Mouse (Mus musculus) liver, adult 2 months (tissue): ENCODE results near the gene Apbb2. TPM values are rescaled to one million over a fixed set of nuclear protein-coding genes. Genes with fewer than 3 reads are reported as not detected.

Experiments
- DNase-seq: peaks from one replicate; pipeline ENCODE4 v3.0.0-alpha.2; 2011; ENCODE audit warnings: low read depth, low spot score; ENCODE audit errors: extremely low read depth
- H3K27ac ChIP-seq: fragments of 200-500 bp; replicated peaks from 2 replicates; pipeline ENCODE4 v1.5.1; 2012; ENCODE audit warnings: low read depth, mild to moderate bottlenecking, control low read depth, inconsistent platforms, low read length; ENCODE audit not compliant: insufficient read depth
- H3K27me3 ChIP-seq: fragments of 200-500 bp; 2 replicates; pipeline ENCODE4 v1.6.1; 2012; ENCODE audit warnings: mild to moderate bottlenecking, moderate library complexity, low read length, inconsistent platforms; ENCODE audit not compliant: control insufficient read depth, insufficient read depth
- H3K36me3 ChIP-seq: fragments of 200-500 bp; 2 replicates; pipeline ENCODE4 v1.6.1; 2012; ENCODE audit warnings: low read length, inconsistent platforms; ENCODE audit not compliant: control insufficient read depth, insufficient read depth
- H3K4me1 ChIP-seq: fragments of 200-500 bp; 2 replicates; pipeline ENCODE4 v1.6.1; 2011; ENCODE audit warnings: low read length; ENCODE audit not compliant: control insufficient read depth, insufficient read depth
- H3K4me3 ChIP-seq: fragments of 200-500 bp; 2 replicates; pipeline ENCODE4 v1.5.1; 2011; ENCODE audit warnings: low read depth, mild to moderate bottlenecking, control low read depth, low read length, moderate library complexity; ENCODE audit not compliant: insufficient read depth
- H3K79me2 ChIP-seq: fragments of 200-500 bp; 2 replicates; pipeline ENCODE4 v1.6.1; 2012; ENCODE audit warnings: inconsistent platforms, mild to moderate bottlenecking, low read length, moderate library complexity; ENCODE audit not compliant: control insufficient read depth, insufficient read depth
- H3K9ac ChIP-seq: fragments of 200-500 bp; 2 replicates; pipeline ENCODE4 v1.6.1; 2012; ENCODE audit warnings: low read depth, mild to moderate bottlenecking, control low read depth, inconsistent platforms, low read length
- CTCF ChIP-seq: fragments of 200-500 bp; IDR thresholded peaks from 2 replicates; pipeline ENCODE4 v1.5.1; 2011; ENCODE audit warnings: low read depth, low read length, control low read depth
- POLR2A ChIP-seq: fragments of 200-500 bp; IDR thresholded peaks from 2 replicates; pipeline ENCODE4 v1.6.1; 2011; ENCODE audit warnings: low read length, control low read depth; ENCODE audit not compliant: insufficient read depth; ENCODE audit errors: extremely low read depth
- WGBS: fragments of 180-500 bp; shearing (Covaris S2); methylation state at CpG from one replicate; pipeline ENCODE4 v1.1.7; 2018; 5-methylcytosine and 5-hydroxymethylcytosine counted together
- polyA plus RNA-seq: library from polyadenylated mRNA; depleted of rRNA; stranded (reverse); fragments of >200 nt; gene quantifications from 2 replicates; pipeline ENCODE4 v1.2.3, GENCODE M21; 2012; rRNA removed
- total RNA-seq: library from RNA; depleted of rRNA; stranded (reverse); fragments of >200 nt; gene quantifications from 2 replicates; pipeline ENCODE4 v1.2.3, GENCODE M21; 2014; rRNA removed

The Apbb2 gene
- total RNA-seq = 5.3 and 7.0 TPM in 2 replicates
- polyA plus RNA-seq = 1.4 and 3.2 TPM in 2 replicates

DNA sequence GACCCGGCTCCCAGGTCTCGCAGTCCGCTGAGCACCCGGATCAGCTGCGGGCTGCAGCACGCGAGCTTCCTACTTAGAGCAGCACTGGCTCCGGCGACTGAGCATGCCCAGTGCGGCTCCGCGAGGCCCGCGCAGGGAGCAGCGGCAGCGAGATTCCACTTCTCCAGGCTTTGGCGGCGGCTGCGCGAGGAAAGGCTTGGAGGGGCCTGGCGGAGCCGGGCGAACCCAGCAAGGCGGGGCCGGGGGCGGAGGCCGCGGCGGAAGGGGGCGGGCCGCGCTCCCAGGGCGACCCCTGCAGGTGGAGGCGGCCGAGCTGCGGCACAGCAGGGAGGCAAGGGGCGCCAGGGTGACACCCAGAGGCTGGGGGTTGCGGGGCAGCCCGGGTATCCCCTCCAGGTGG, at the start of gene Apbb2:
Gene Apbb2, minus strand, starts transcription at position 188 of the 400 bp plus-strand sequence.
- TF ChIP-seq CTCF = peak; percentile 79
- TF ChIP-seq POLR2A = peak; percentile 85
- peak; percentile 80 for DNase-seq
- peak within 1 kb of the TSS; percentile 87 for H3K9ac ChIP-seq
- peak within 1 kb of the TSS; percentile 75 for H3K4me3 ChIP-seq
- no peaks in the 10 kb centered on the region for H3K27me3 ChIP-seq
- peak within 1 kb of the TSS; percentile 85 for H3K27ac ChIP-seq
- peaks cover 16% of the 10 kb centered on the region for H3K4me1 ChIP-seq
- H3K79me2 ChIP-seq = peaks cover 4% of the 10 kb centered on the region; the same call in 1 of the 2 replicates
- WGBS = under 1% methylated on average over 39 of the region's 39 CpGs
- H3K36me3 ChIP-seq = no peaks in the 10 kb centered on the region

DNA sequence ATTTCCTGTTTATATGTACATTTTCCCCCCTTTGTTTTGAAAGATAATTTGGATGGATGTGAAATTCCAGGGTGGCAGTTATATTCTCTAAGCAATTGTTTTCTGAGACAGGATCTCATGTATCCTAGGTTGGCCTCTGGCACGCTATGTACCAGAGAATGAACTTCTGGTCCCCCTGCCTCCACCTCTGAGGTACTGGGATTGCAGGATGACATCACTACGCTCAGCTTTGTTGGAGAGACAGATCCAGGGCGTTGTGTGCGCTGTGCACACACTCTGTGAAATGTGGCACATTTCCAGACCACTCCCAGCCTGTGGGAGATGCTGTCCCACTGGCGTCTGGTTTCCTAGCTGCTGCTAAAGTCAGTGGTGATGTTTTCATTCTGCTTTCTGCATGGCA, 35.6 kb upstream of the Apbb2 start:
- TF ChIP-seq CTCF = no peak
- TF ChIP-seq POLR2A = no peak
- Histone ChIP-seq H3K79me2 (no peaks in the 10 kb centered on the region), H3K36me3 (no peaks in the 10 kb centered on the region), H3K4me1 (no peaks in the 10 kb centered on the region), H3K9ac (no peak overlapping the region), H3K27ac (no peak overlapping the region), H3K4me3 (no peak overlapping the region), H3K27me3 (no peaks in the 10 kb centered on the region)
- no peak for DNase-seq
- 25% methylated on average over 5 of the region's 5 CpGs for WGBS

DNA sequence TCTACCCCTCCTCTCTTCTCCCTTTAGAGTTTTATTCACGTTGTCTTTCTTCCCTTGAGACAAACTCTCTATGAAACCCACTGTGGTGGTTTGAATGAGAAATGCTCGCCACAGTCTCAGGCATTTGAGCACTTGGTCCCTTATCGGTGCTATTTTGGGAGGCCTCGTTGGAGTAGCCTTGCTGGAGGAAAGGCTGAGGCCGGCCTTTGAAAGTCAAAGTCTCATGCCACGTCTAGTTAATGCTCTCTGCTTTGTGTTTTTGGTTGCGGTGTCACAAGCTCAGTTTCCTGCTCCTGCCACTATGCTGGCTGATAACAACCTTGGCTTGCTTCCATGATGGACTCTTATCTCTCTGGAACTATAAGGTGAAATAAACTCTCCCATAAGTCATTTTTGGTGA, 28.9 kb upstream of the Apbb2 start:
- H3K27ac ChIP-seq = no peak overlapping the region
- H3K9ac ChIP-seq = no peak overlapping the region
- H3K4me1 ChIP-seq = no peaks in the 10 kb centered on the region
- H3K36me3 ChIP-seq = no peaks in the 10 kb centered on the region
- H3K79me2 ChIP-seq = no peaks in the 10 kb centered on the region
- WGBS = 58% methylated on average over 7 of the region's 7 CpGs
- DNase-seq = no peak
- no peak overlapping the region for H3K4me3 ChIP-seq
- TF ChIP-seq POLR2A = no peak
- no peak for TF ChIP-seq CTCF
- H3K27me3 ChIP-seq = no peaks in the 10 kb centered on the region

DNA sequence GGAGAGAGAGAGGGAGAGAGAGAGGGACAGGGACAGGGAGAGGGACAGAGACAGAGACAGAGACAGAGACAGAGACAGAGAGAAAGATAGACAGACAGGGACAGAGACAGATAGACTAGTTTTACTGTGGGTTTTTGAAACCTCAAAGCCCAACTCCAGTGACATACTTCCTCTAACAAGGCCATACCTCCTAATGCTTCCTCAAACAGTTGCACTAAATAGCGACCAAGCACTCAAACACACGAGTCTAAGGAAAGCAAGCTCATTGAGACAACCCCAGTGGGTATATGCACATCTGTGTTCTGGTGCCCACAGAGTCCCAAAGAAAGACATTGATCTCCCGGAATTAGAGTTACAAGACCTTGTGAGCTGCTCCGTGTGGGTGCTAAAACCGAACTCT, 24.7 kb upstream of the Apbb2 start:
- Histone ChIP-seq H3K27ac (no peak overlapping the region), H3K4me3 (no peak overlapping the region), H3K4me1 (no peaks in the 10 kb centered on the region), H3K36me3 (no peaks in the 10 kb centered on the region), H3K27me3 (no peaks in the 10 kb centered on the region), H3K9ac (no peak overlapping the region), H3K79me2 (no peaks in the 10 kb centered on the region)
- no peak for DNase-seq
- TF ChIP-seq CTCF (no peak), POLR2A (no peak)
- WGBS = 83% methylated on average over 5 of the region's 5 CpGs

DNA sequence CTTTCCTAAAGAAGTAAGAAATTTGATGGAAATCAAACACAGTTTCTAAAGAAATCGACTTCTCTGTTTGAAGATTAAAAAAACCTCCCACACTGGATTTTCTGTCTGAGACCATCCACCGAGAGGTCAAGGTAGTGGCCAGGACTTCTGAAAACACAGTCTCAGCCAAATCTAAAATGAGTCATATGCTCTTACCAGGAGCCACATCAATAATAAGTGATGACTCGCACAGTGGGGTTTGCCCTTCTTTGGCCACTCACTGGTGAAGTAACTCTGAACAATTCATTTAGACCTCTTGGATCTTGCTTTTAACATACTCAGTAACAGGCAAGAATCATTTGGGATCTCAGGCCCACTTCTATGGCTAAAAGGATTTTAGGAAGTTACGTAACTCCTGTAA, 23.6 kb upstream of the Apbb2 start:
- Histone ChIP-seq H3K9ac (no peak overlapping the region), H3K27me3 (no peaks in the 10 kb centered on the region), H3K27ac (no peak overlapping the region), H3K36me3 (no peaks in the 10 kb centered on the region), H3K4me1 (no peaks in the 10 kb centered on the region), H3K4me3 (no peak overlapping the region), H3K79me2 (no peaks in the 10 kb centered on the region)
- no peak for DNase-seq
- TF ChIP-seq CTCF (no peak), POLR2A (no peak)
- WGBS = 89% methylated on average over 4 of the region's 4 CpGs

DNA sequence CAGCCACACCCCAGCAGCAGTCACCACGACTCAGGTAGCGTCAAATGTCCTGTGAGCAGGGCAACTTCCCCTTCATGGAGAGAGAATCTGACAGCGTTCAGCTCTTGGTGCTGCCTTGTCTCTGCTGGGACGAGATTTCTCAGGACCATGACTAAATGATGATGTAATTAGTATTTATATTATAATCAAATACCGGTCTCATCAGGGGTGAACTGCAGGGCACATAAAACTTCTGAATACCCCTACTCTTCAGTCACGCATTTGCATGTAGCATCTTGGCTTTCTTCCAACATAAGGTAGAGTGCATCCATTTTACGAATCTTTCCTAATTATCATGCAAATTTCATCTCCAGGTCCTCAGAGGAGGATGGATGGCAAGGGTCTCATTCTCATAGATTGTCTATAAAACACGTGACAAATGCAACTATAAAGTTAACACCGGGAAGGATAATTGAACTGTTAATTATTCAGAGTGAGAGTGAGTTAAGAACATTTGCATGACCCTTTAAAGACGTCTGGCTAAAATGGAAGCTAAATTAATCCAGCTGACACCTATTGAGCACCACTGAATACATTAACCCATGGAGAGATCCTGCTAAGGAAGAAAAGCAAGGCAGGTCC, 17.0 kb upstream of the Apbb2 start:
- Histone ChIP-seq H3K4me3 (no peak overlapping the region), H3K27ac (no peak overlapping the region), H3K9ac (no peak overlapping the region), H3K79me2 (no peaks in the 10 kb centered on the region), H3K36me3 (no peaks in the 10 kb centered on the region), H3K4me1 (no peaks in the 10 kb centered on the region), H3K27me3 (no peaks in the 10 kb centered on the region)
- TF ChIP-seq POLR2A = no peak
- TF ChIP-seq CTCF = no peak
- no peak for DNase-seq
- 76% methylated on average over 10 of the region's 10 CpGs for WGBS
